Mouse (Mus musculus) testis, postnatal 14 days (tissue): Measurements from ENCODE around the gene Catsperg1.

Experiments used
- DNase-seq: peaks from one replicate; pipeline ENCODE4 v3.0.0; 2021; ENCODE audit warnings: low spot score

The Catsperg1 gene

DNA sequence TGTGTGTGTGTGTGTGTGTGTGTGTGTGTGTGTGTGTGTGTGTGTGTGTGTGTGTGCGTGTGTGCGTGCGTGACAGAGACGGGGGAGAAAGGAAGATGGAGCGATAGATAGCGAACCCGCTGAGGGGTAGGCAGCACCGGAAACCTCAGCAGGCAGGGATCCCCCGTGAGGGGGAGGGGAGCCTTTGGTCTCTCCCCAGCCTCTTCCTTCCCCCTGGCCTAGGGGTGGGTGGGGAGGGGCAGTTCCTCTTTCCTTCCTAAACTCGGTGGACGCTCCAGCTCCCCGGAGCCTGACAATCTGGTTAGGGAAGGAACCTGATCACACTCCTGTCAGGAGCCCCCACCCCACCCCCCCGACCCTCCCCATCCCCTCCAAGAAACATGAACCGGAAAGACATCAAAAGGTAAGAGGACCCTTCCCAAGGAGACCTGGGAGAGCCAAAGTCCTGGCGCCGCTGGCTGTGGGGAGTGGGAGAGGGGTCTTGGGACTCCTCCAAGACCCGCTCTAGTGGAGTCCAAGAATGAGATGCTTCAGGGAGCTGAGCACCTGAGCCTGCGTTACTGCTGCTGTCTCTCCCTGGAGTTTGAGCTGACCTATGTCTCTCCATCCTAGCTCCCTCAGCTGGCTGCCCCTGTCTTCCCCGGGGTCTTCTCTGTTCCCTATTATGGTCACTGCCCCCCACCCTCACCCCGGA lies 79.0 kb downstream of the Catsperg1 start, which contains the start of gene Rasgrp4:
Rasgrp4 (plus strand) TSS at position 159 of the 694 bp plus-strand sequence.
- no peak for DNase-seq

DNA sequence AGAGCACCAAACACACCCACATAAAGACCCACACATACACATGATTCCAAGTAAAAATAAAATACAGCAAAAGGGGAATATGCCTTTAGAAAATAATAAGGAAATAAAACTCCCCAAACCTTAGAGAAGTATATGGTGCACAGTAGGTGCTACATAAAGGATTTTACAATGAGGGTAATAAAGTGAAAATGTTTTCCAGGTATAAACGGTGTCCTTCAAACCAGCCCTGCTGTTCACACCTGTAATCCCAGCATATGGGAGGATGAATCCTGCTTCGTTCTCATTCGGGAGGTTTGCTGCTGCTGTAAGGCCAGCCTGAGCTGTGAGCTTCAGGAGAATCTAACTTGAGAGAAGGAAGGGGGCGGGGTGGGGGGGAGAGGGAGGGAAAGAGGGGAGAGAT lies 79.6 kb downstream of the Catsperg1 start:
- no peak for DNase-seq
